Mouse (Mus musculus) cerebellum, adult 2 months (tissue): ENCODE data around the gene Dusp22.

Experiments used
- CTCF ChIP-seq: fragments of 200-500 bp; IDR thresholded peaks from 2 replicates; pipeline ENCODE4 v1.5.1; 2011; ENCODE audit warnings: low read depth, mild to moderate bottlenecking, control low read depth, low read length, moderate library complexity, borderline replicate concordance; ENCODE audit not compliant: insufficient read depth
- POLR2A ChIP-seq: fragments of 200-500 bp; IDR thresholded peaks from 2 replicates; pipeline ENCODE4 v1.6.1; 2011; ENCODE audit warnings: low read length, control low read depth, borderline replicate concordance; ENCODE audit not compliant: insufficient read depth

- TF ChIP-seq CTCF (no peak), POLR2A (no peak)
Measured at GRCm38 (mm10) chr13:30755998-30756639, 96.3 kb downstream of the Dusp22 start.
